Mouse (Mus musculus): ENCODE data around the gene Zswim4.

Gene Zswim4

DNA sequence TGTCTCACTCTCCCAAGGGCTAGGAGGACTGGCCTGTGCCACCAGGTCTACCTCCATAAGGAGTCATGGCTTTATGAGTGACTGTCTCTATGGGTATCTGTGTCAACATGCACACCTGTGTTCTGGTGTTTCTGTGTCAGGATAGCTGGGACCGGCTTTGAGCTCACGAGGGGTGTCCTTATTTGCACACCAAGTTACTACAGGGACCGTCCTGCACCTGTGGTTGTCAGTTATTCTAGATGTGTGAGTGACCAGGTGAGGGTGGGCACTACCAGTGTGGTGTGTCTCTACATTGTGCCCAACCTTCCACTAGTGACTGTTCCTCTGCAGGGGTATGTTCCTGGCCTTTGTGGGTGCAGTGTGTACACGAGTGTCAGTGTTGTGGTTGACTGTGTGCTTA lies 54.0 kb downstream of the Zswim4 start:
- DNase-seq (ENCODE audit: low spot score in 2 of 2), result no peak

DNA sequence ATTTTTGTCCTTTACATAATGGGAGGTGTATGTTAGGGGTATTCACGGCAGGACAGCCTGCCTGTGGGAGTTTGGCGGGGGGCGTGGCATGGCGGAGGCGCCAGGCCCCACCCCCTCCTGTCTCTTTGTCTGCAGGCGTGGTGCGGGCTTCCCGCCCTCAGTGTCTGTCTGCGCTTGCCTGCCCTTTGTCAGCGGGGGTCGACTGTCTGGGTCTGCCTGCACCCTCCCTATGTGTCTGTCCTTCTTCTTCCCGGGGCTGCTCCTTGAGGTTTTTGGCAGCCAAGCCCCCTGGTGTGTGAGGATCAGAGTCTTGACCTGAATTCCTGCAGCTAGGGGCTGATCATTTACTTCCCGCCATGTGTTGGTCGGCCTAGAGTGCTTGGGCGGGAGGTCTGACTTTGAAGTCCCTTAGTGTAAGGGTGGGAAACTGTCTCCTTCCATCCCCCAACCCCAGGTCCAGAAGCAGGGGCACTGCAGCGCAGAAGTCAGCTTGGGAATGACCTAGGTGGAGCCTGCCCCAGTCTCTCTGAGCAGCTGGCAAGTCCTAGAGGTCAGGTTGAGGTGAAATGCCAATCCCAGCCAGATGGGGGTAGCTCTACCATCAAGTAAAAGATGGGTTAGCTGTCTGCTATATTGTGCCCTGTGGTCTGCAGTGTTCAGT lies 56.2 kb downstream of the Zswim4 start:
- no peak for DNase-seq (ENCODE audit: low spot score in 2 of 2)

DNA sequence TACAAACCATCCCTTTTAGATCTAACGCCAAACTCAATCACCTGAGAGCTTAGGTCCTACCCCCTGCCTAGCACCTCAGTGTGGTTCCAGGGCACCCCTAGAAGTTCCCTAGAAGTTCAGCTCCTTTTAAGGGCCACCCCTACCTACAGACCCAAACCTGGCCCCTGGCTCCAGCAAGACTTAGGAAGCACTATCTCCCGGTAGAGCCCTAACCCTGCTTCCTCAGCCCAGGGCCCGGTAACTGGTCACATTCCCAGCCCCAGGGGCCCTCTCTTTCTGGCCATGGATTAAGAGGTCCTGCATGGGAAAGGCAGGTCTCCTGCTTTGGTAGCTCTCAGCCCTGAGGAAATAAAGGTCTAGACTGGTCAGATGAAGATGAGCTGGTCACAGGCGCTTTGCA lies 56.9 kb downstream of the Zswim4 start:
- DNase-seq (ENCODE audit: low spot score in 2 of 2), result no peak

DNA sequence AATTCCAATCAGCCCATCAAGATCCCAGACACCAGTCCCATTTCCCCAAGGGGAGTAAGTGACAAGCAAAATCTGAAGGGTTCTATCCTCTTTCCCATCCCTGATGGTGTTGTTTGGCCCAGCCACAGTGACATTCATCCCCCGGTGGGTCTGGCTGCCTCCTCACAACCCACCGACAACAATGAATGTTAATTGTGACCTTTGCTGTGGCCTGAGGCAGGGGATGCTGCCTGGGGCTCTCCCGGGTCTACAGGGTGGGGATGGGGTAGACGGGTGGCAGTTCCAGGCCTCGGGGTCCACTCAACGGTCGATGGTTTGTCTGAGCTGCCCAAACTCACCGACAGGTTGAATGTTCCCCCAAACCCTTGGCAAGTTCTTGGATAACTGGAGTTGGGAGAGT lies 58.3 kb downstream of the Zswim4 start:
- no peak for DNase-seq (ENCODE audit: low spot score in 2 of 2)

DNA sequence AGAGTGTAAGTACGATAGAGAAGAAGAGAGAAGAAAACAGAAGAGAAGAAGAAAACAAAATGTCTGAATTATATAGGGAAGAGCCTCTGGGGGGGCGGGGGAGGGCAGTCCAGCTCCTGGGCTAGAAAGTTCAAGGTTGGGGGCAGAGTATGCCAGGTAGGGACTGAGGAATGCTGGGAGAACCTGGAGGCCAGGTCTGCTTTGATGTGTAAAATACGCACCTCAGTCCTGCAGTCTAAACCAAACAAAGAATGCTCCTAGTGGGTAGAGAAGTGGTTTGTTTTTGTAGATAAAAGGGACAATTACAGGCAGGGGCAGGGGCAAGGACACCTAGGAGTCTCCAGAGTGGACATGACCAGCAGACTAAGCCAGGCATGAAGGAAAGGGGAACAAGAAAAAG lies 59.5 kb downstream of the Zswim4 start:
- DNase-seq (ENCODE audit: low spot score in 2 of 2), result no peak

DNA sequence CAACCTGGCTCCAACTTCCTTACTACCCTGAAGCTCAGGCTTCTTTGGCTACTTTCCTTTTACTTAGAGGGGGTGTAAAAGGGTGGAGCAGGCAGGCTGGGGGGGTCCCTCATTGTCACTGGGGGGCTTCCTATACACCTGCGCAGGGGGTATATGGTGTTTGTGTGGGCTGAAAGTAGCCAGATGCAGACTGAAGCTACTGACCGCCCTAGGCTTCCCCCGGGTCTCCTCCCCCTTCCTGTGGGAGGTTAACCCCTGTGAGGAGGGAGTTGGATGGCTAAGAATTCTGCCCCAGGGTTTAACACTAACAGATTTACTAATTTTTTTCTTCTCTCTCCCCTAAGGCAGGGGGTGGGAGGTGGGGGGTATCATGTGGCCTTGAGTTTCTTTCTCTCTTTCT lies 60.3 kb downstream of the Zswim4 start:
- no peak for DNase-seq (ENCODE audit: low spot score in 2 of 2)

DNA sequence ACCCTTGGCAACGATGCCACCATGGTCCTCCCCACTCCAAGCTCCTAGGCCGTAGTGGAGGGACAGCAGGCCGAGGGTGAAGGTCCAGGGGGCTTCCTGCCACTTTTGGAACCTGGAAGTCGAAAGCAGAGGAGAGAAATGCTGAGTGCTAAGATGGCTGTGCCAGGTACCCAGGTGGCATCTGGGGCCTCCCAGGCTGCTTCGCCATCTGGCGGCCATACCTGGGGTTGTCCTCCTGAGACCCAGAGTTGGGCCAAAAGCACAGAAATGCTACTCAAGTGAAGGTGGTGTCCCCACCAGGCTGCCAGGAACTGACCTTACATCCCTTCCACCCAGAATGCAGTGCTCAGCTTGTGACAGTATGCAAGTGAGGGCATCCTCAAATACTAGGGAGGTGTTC lies 63.0 kb downstream of the Zswim4 start:
- no peak for DNase-seq (ENCODE audit: low spot score in 2 of 2)

DNA sequence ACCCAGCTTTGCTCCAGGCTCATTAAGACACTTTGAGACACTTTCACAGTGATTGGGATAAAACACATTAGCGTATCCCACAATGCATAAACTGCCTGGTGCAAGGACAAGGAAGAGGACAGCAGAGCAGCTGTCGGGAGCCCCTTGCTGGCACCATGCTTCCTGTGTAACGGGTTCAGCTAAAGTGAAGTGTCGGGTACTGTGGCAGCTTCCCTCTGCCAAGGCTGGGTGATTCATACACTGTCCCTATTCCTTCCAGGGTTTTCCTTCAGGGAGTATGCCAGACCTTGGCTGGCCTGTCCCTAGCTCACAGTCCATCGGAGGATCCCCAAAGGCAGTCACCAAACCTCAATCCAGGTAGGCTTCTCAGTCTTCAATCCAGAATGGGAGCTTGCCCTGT lies 66.8 kb downstream of the Zswim4 start:
- no peak for DNase-seq (ENCODE audit: low spot score in 2 of 2)

DNA sequence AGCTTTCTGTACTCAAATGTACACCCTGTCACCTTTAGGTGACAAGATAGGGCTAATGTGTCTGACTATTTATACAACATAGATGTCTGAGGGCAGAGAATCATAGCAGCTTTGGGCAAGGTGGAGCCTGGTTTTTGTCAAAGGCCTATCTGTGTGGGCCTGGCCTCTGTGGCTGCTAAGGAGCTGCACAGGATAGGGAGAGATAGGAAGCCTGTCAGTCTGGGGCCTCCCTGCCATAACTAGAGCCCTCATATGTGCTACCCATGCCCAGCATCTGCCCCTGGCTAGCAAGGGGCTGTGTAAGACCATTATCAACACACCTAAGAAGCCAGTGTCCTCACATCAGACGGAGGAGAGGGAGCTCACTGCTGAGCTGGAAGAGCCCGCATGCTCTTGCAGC lies 69.2 kb downstream of the Zswim4 start:
- no peak for DNase-seq (ENCODE audit: low spot score in 2 of 2)

Measured in spleen, postnatal 14 days (tissue).